Mouse (Mus musculus) liver, embryonic 14.5 days (tissue): ENCODE measurements around the gene Tsg101.

Experiments
- CTCF ChIP-seq: IDR thresholded peaks from 2 replicates; pipeline ENCODE4 v1.5.1; 2016; ENCODE audit warnings: antibody characterized with exemption, low read depth, control low read depth
- EP300 ChIP-seq: IDR thresholded peaks from 2 replicates; pipeline ENCODE4 v1.6.1; 2016; ENCODE audit warnings: antibody characterized with exemption, low read depth

GRCm38 (mm10) chr7:46957831-46958691 lies 38.3 kb upstream of the Tsg101 start, which contains the start of gene Uevld:
- TF ChIP-seq CTCF (peak; percentile 48), EP300 (no peak)
